Mouse (Mus musculus) hindbrain, embryonic 12.5 days (tissue): ENCODE data around the gene Rpl10-ps3. TPM values are rescaled to one million over a fixed set of nuclear protein-coding genes. Genes with fewer than 3 reads are reported as not detected.

ENCODE experiments used
- ATAC-seq: fragments of 200-750 bp; cut with Nextera tagmentation; 2 replicates; pipeline ENCODE4 v1.8.0; 2017; ENCODE audit warnings: moderate TSS enrichment; ENCODE audit not compliant: low FRiP score
- H3K27ac ChIP-seq: fragments of 300-500 bp; sonication (generic); 2 replicates; pipeline ENCODE4 v1.5.1; 2016; ENCODE audit warnings: mild to moderate bottlenecking
- H3K27me3 ChIP-seq: fragments of 300-500 bp; sonication (generic); 2 replicates; pipeline ENCODE4 v1.6.1; 2016; ENCODE audit warnings: mild to moderate bottlenecking
- H3K36me3 ChIP-seq: fragments of 300-500 bp; sonication (generic); 2 replicates; pipeline ENCODE4 v1.6.1; 2016; ENCODE audit warnings: mild to moderate bottlenecking
- H3K4me1 ChIP-seq: fragments of 300-500 bp; sonication (generic); 2 replicates; pipeline ENCODE4 v1.6.1; 2016
- H3K4me2 ChIP-seq: fragments of 300-500 bp; sonication (generic); replicated peaks from 2 replicates; pipeline ENCODE4 v1.6.1; 2016; ENCODE audit warnings: mild to moderate bottlenecking
- H3K4me3 ChIP-seq: fragments of 300-500 bp; sonication (generic); 2 replicates; pipeline ENCODE4 v1.5.1; 2016; ENCODE audit warnings: mild to moderate bottlenecking
- H3K9ac ChIP-seq: fragments of 300-500 bp; sonication (generic); 2 replicates; pipeline ENCODE4 v1.6.1; 2016; ENCODE audit warnings: mild to moderate bottlenecking, moderate library complexity
- H3K9me3 ChIP-seq: fragments of 300-500 bp; sonication (generic); replicated peaks from 2 replicates; pipeline ENCODE4 v1.6.1; 2016; ENCODE audit warnings: mild to moderate bottlenecking
- WGBS: fragments of 180-500 bp; shearing (Covaris S2); methylation state at CpG from one replicate; pipeline ENCODE4 v1.1.7; 2016; 5-methylcytosine and 5-hydroxymethylcytosine counted together
- polyA plus RNA-seq: library from polyadenylated mRNA; unstranded; fragments of >200 nt; fragmentation: Nextera tagmentation; extraction: Ambion mirVana; gene quantifications from 2 replicates; pipeline ENCODE4 v1.2.1, GENCODE M21; 2016

Gene Rpl10-ps3
- polyA plus RNA-seq, 1 experiment from 2014 or later = 142 TPM

DNA sequence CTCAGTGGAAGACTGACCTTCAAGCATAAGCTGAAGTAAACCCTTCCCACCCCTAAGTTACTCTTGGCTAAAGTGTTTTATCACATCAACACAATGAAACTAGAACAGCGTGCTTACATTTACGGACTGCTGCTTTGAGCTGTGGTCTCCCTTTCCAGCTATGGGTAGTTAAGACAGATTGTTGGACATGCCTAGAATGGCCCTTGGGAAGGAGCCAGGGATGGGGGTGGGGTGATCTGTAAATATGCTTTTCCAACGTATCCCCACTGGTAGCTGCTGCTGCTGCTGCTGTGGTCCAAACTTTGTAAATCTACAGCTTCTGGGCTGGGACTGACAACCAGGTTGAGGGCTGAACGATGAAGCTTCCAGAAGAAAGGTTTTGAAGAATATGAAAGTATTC is 40.8 kb downstream of the Rpl10-ps3 start:
- Histone ChIP-seq H3K4me1 (peaks cover 20% of the 10 kb centered on the region), H3K4me2 (no peak overlapping the region), H3K27me3 (no peaks in the 10 kb centered on the region), H3K9me3 (no peaks in the 10 kb centered on the region), H3K27ac (no peak overlapping the region), H3K9ac (no peak overlapping the region), H3K4me3 (no peak overlapping the region), H3K36me3 (no peaks in the 10 kb centered on the region)
- 77% methylated on average over 4 of the region's 4 CpGs for WGBS
- ATAC-seq = no peak

DNA sequence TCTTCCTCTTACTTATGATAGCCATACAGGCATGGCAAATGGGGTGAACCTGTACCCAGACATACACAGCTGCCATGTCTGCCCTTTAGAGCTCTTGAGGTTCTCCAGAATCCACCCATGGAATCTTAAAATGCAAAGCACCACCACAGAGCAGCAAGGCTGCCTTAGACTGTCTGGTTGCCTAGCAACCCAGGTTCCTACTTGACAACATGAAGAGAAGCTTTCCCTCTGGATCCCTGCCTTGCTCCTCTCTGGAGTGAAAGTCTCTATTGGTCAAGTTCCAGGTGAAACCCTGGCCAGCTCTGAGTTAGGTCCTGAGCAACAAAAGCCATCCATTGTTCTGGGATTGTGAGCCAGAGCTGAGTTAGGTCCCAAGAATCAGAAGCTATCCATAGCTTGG is 43.0 kb downstream of the Rpl10-ps3 start:
- Histone ChIP-seq H3K27ac (no peak overlapping the region), H3K27me3 (no peaks in the 10 kb centered on the region), H3K36me3 (no peaks in the 10 kb centered on the region), H3K4me2 (no peak overlapping the region), H3K9me3 (no peaks in the 10 kb centered on the region), H3K4me1 (peaks cover 20% of the 10 kb centered on the region), H3K4me3 (no peak overlapping the region), H3K9ac (no peak overlapping the region)
- ATAC-seq = no peak

DNA sequence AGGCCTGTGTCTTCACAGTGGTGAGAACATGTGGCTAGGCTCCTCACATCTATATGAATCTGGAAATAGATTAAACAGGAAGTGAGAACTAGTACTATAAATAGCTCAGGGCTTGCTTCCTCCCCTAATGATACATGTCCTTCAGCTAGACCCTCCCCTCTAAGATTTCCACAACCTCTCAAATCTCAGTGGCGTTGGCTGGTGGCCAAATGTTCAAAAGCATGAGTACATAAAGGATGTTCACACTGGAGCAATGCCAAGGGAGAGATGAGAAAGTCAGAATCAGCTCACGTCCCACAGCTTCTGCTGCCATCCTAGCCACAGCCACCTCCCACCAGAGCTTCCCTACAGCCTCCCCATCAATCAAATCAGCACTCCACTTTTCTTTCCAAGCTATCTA is 46.4 kb downstream of the Rpl10-ps3 start:
- no peak overlapping the region for H3K4me2 ChIP-seq
- no peak overlapping the region for H3K9ac ChIP-seq
- H3K27me3 ChIP-seq = no peaks in the 10 kb centered on the region
- H3K36me3 ChIP-seq = no peaks in the 10 kb centered on the region
- ATAC-seq = no peak
- H3K27ac ChIP-seq = no peak overlapping the region
- no peak overlapping the region for H3K4me3 ChIP-seq
- H3K4me1 ChIP-seq = peaks cover 4% of the 10 kb centered on the region
- H3K9me3 ChIP-seq = no peaks in the 10 kb centered on the region
- WGBS = 58% methylated on average over 2 of the region's 2 CpGs

Other genes with a start within 250 kb of the Rpl10-ps3 start
- gene Plet1, start 149.6 kb upstream of the Rpl10-ps3 start, polyA plus RNA-seq = 0.79 and 1.1 TPM in 2 replicates
- gene Pts, start 183.8 kb upstream of the Rpl10-ps3 start, polyA plus RNA-seq = 95.1 and 96.2 TPM in 2 replicates
- gene Il18, start 209.9 kb upstream of the Rpl10-ps3 start, polyA plus RNA-seq = 9.7 and 10.5 TPM in 2 replicates
- 0.17 and 0.28 TPM in 2 replicates for gene Bco2, start 210.2 kb upstream of the Rpl10-ps3 start, polyA plus RNA-seq
- 0.55 TPM in 1 of 2 replicates, not detected in the other for gene Tex12, start 216.4 kb upstream of the Rpl10-ps3 start, polyA plus RNA-seq